Comparison of ENCODE assay signal across 9 mouse cellular contexts in genomic region chr11:8957023-8957422, GRCm38 (mm10). TPM values are rescaled to one million over a fixed set of nuclear protein-coding genes. Genes with fewer than 3 reads are reported as not detected.
A peak's percentile ranks its signal among the peaks of the same experiment; 100 is the strongest.
DNase-seq lines count a peak whose midpoint lies in the region; TF ChIP-seq lines count a peak whose summit lies in the region.
"Had no signal": no experiment of that assay in that cellular context is flagged by ENCODE, and none has a peak within 500 bp of the region (broad histone marks: within the 10 kb centered on the region; RNA-seq: fewer than 3 reads in every experiment).

No protein-coding gene starts in this region.

- H3K4me1 ChIP-seq in limb, embryonic 10.5 days: no peaks in the 10 kb centered on the region
- H3K4me1 ChIP-seq: heart, embryonic 15.5 days had no signal

- H3K27ac ChIP-seq in left cerebral cortex, adult 2 months: no peak overlapping the region
- no peak overlapping the region for H3K27ac ChIP-seq in limb, embryonic 10.5 days
- H3K27ac ChIP-seq: heart, embryonic 15.5 days had no signal

- no peaks in the 10 kb centered on the region for H3K36me3 ChIP-seq in limb, embryonic 10.5 days
- H3K36me3 ChIP-seq: heart, embryonic 15.5 days had no signal

- intact Hi-C loops in left cerebral cortex, adult 2 months (cut with DNase I): loop anchor here (5.0 kb wide), 1 partner anchor 290 kb away; no protein-coding TSS in a partner anchor

- H3K9me3 ChIP-seq in limb, embryonic 10.5 days (replicated peaks): no peaks in the 10 kb centered on the region
- H3K9me3 ChIP-seq: heart, embryonic 15.5 days had no signal

- no peaks in the 10 kb centered on the region for H3K27me3 ChIP-seq in limb, embryonic 10.5 days (ENCODE audit: low read depth, poor library complexity, severe bottlenecking)
- H3K27me3 ChIP-seq: heart, embryonic 15.5 days had no signal

- peak; percentile 5 for DNase-seq in adrenal gland, postnatal 25 days
- DNase-seq in adrenal gland, postnatal 4 days (ENCODE audit: low spot score in 2 of 2): no peak
- DNase-seq in left cerebral cortex, adult 2 months (ENCODE audit: extremely low spot score in 1 of 2, low spot score in 2 of 2): no peak
- no peak for DNase-seq in left cerebral cortex, adult 9 months (ENCODE audit: low spot score in 2 of 2)
- peak; percentile 65 for DNase-seq in ES-CJ7 (ENCODE audit: low read depth, low spot score)
- DNase-seq in limb, embryonic 10.5 days (ENCODE audit: low spot score): peak; percentile 40
- DNase-seq in layer of hippocampus, postnatal 36 days: no peak
- DNase-seq in urinary bladder, adult 18-20 months (ENCODE audit: low spot score in 2 of 2): no peak

- peak; percentile 51 for TF ChIP-seq CTCF in left cerebral cortex, adult 2 months (IDR thresholded peaks at IDR 0.05)

- H3K4me3 ChIP-seq in left cerebral cortex, adult 2 months: no peak overlapping the region
- H3K4me3 ChIP-seq in limb, embryonic 10.5 days: no peak overlapping the region
- H3K4me3 ChIP-seq: heart, embryonic 15.5 days had no signal

- 60% methylated on average over 6 of the region's 6 CpGs for WGBS in limb, embryonic 10.5 days

RNA-seq across cellular contexts. Expression of gene Pkd1l1, which starts 16.0 kb away (rescaled TPM):
- 0.06 TPM in 1 of 2 replicates, not detected in the other for total RNA-seq in adrenal gland, postnatal 25 days (2021)
- under 1 TPM; 0.08 to 0.20 TPM for total RNA-seq in adrenal gland, postnatal 4 days (2021)
- under 1 TPM in 1 of 2 experiments, not detected in 1; 0.07 TPM for total RNA-seq in left cerebral cortex, adult 2 months (2021)
- polyA plus RNA-seq in limb, embryonic 10.5 days (2016; fragmentation: Nextera tagmentation; extraction: Ambion mirVana): not detected in 2 replicates
- under 1 TPM in 1 of 2 experiments, not detected in 1; 0.07 TPM for total RNA-seq in layer of hippocampus, postnatal 36 days (2021)
- polyA plus RNA-seq: heart, embryonic 15.5 days had no signal

RNA-seq across cellular contexts. Expression of gene Hus1, which starts 54.0 kb away (rescaled TPM):
- 10.9 and 13.6 TPM in 2 replicates for total RNA-seq in adrenal gland, postnatal 25 days (2021)
- 10 to 100 TPM; 14.1 to 17.7 TPM for total RNA-seq in adrenal gland, postnatal 4 days (2021)
- total RNA-seq in left cerebral cortex, adult 2 months (2021): 10 to 100 TPM; 11.5 to 13.0 TPM
- 22.6 and 25.3 TPM in 2 replicates for polyA plus RNA-seq in limb, embryonic 10.5 days (2016; fragmentation: Nextera tagmentation; extraction: Ambion mirVana)
- total RNA-seq in layer of hippocampus, postnatal 36 days (2021): 10 to 100 TPM; 13.2 to 16.2 TPM

Comparison
In these comparisons a context has a peak if more than half of its experiments do, and no peak if none do; other contexts are left out.
1. DNase-seq: peak in adrenal gland, postnatal 25 days (single experiment), ES-CJ7 (single experiment) and limb, embryonic 10.5 days (single experiment); none in adrenal gland, postnatal 4 days (0 of 2), left cerebral cortex, adult 2 months (0 of 2), left cerebral cortex, adult 9 months (0 of 2), layer of hippocampus, postnatal 36 days (0 of 2) and urinary bladder, adult 18-20 months (0 of 2).